8 mouse cellular contexts compared by ENCODE assay signal in genomic region chr13:103920933-103921830, GRCm38 (mm10). TPM values are rescaled to one million over a fixed set of nuclear protein-coding genes. Genes with fewer than 3 reads are reported as not detected.
DNase-seq lines count a peak whose midpoint lies in the region; ATAC-seq and TF ChIP-seq lines count a peak whose summit lies in the region.

No protein-coding gene starts in this region.

- TF ChIP-seq POLR2A in heart, adult 2 months (IDR thresholded peaks at IDR 0.05; ENCODE audit: insufficient read depth, low read depth, low read length) = 0 out of 2 replicates have a peak, but pooled peaks have one; percentile 18

- H3K9ac ChIP-seq in embryonic facial prominence, embryonic 13.5 days = peak overlapping the region; percentile 100
- H3K9ac ChIP-seq in heart, adult 2 months (ENCODE audit: low read depth, low read length) = peak overlapping the region; percentile 96
- peak overlapping the region; percentile 100 for H3K9ac ChIP-seq in limb, embryonic 13.5 days
- H3K9ac ChIP-seq in midbrain, embryonic 15.5 days = peak overlapping the region; percentile 92

- no peaks in the 10 kb centered on the region for H3K9me3 ChIP-seq in embryonic facial prominence, embryonic 13.5 days
- H3K9me3 ChIP-seq in limb, embryonic 13.5 days = no peaks in the 10 kb centered on the region
- H3K9me3 ChIP-seq in midbrain, embryonic 15.5 days = no peaks in the 10 kb centered on the region

- peak overlapping the region; percentile 90 for H3K4me3 ChIP-seq in embryonic facial prominence, embryonic 13.5 days
- H3K4me3 ChIP-seq in heart, adult 2 months = peak overlapping the region; percentile 84
- peak overlapping the region; percentile 91 for H3K4me3 ChIP-seq in limb, embryonic 13.5 days
- H3K4me3 ChIP-seq in midbrain, embryonic 15.5 days = peak overlapping the region; percentile 95

- peak; percentile 39 for TF ChIP-seq CTCF in heart, adult 2 months (IDR thresholded peaks at IDR 0.05)

- ATAC-seq in cerebellum, adult (ENCODE audit: insufficient number of reproducible peaks, low FRiP score, low TSS enrichment) = no peak; the same call in 1 of the 2 replicates
- peak; percentile 93 for ATAC-seq in embryonic facial prominence, embryonic 13.5 days (ENCODE audit: insufficient number of reproducible peaks, insufficient read depth, low FRiP score, low TSS enrichment, low read depth)
- peak; percentile 92 for ATAC-seq in limb, embryonic 13.5 days (ENCODE audit: low FRiP score, low read depth)
- ATAC-seq in midbrain, embryonic 15.5 days (replicated peaks) = peak; percentile 96

- TF ChIP-seq EP300 in heart, adult 2 months (IDR thresholded peaks at IDR 0.05; ENCODE audit: insufficient read depth, low read depth, low read length) = no peak

- under 1% methylated on average over 92 of the region's 125 CpGs for WGBS in embryonic facial prominence, embryonic 13.5 days
- under 1% methylated on average over 80 of the region's 125 CpGs for WGBS in heart, adult 2 months
- under 1% methylated on average over 81 of the region's 125 CpGs for WGBS in limb, embryonic 13.5 days
- WGBS in midbrain, embryonic 15.5 days = under 1% methylated on average over 115 of the region's 125 CpGs

- H3K4me1 ChIP-seq in embryonic facial prominence, embryonic 13.5 days = peaks cover 23% of the 10 kb centered on the region
- H3K4me1 ChIP-seq in heart, adult 2 months (ENCODE audit: control insufficient read depth, insufficient read depth, low read length) = peaks cover 6% of the 10 kb centered on the region
- H3K4me1 ChIP-seq in limb, embryonic 13.5 days = peaks cover 38% of the 10 kb centered on the region
- peaks cover 31% of the 10 kb centered on the region for H3K4me1 ChIP-seq in midbrain, embryonic 15.5 days

- intact Hi-C loops in heart, adult 2 months (cut with DNase I) = loop anchor here (2.0 to 5.0 kb wide), 4 partner anchors 56 to 186 kb away; partner anchors contain the start of genes Nln and Sgtb

- H3K79me2 ChIP-seq in heart, adult 2 months (replicated peaks; ENCODE audit: control insufficient read depth, insufficient read depth, low read length) = peaks cover 2% of the 10 kb centered on the region

- peak; percentile 32 for DNase-seq in cerebellum, adult 11 months
- DNase-seq in heart, adult 2 months = peak; percentile 90 to 92
- DNase-seq in kidney, adult 8-10 months = peak; percentile 89
- DNase-seq in spleen, postnatal 10 days (ENCODE audit: low spot score in 2 of 2) = peak; percentile 81 to 88

- H3K27ac ChIP-seq in embryonic facial prominence, embryonic 13.5 days = peak overlapping the region; percentile 100
- peak overlapping the region; percentile 93 for H3K27ac ChIP-seq in heart, adult 2 months
- peak overlapping the region; percentile 100 for H3K27ac ChIP-seq in limb, embryonic 13.5 days
- H3K27ac ChIP-seq in midbrain, embryonic 15.5 days = peak overlapping the region; percentile 100

- no peaks in the 10 kb centered on the region for H3K27me3 ChIP-seq in embryonic facial prominence, embryonic 13.5 days
- no peaks in the 10 kb centered on the region for H3K27me3 ChIP-seq in heart, adult 2 months (ENCODE audit: control insufficient read depth, insufficient read depth, low read length)
- no peaks in the 10 kb centered on the region for H3K27me3 ChIP-seq in limb, embryonic 13.5 days
- H3K27me3 ChIP-seq in midbrain, embryonic 15.5 days (replicated peaks) = no peaks in the 10 kb centered on the region; the same call in 1 of the 2 replicates

- H3K36me3 ChIP-seq in embryonic facial prominence, embryonic 13.5 days = no peaks in the 10 kb centered on the region
- peaks cover 15% of the 10 kb centered on the region for H3K36me3 ChIP-seq in heart, adult 2 months (ENCODE audit: control insufficient read depth, insufficient read depth, low read length)
- no peaks in the 10 kb centered on the region for H3K36me3 ChIP-seq in limb, embryonic 13.5 days
- no peaks in the 10 kb centered on the region for H3K36me3 ChIP-seq in midbrain, embryonic 15.5 days (replicated peaks)

- H3K4me2 ChIP-seq in embryonic facial prominence, embryonic 13.5 days = peak overlapping the region; percentile 66
- H3K4me2 ChIP-seq in limb, embryonic 13.5 days (replicated peaks) = peak overlapping the region; percentile 78
- peak overlapping the region; percentile 83 for H3K4me2 ChIP-seq in midbrain, embryonic 15.5 days

RNA-seq across cellular contexts. Expression of gene Erbin, which starts 0.9 kb away (rescaled TPM):
- polyA plus RNA-seq in embryonic facial prominence, embryonic 13.5 days (2015; fragmentation: Nextera tagmentation; extraction: Ambion mirVana) = 22.3 and 27.2 TPM in 2 replicates
- 10 to 100 TPM; 44.0 to 47.5 TPM for total RNA-seq in heart, adult 2 months (2021)
- 6.2 and 11.9 TPM in 2 replicates for polyA plus RNA-seq in heart, adult 2 months (2012; rRNA removed)
- polyA plus RNA-seq in limb, embryonic 13.5 days (2015; fragmentation: Nextera tagmentation; extraction: Ambion mirVana) = 21.8 TPM in 2 replicates
- 7.9 and 8.3 TPM in 2 replicates for polyA plus RNA-seq in midbrain, embryonic 15.5 days (2015; fragmentation: Nextera tagmentation; extraction: Ambion mirVana)

Comparison
In these comparisons a context has a peak if more than half of its experiments do, and no peak if none do; other contexts are left out.
1. DNase-seq: peak in every context shown above with its lines; median percentile 91 in heart, adult 2 months; 89 in kidney, adult 8-10 months; 84 in spleen, postnatal 10 days; 32 in cerebellum, adult 11 months.